Mouse (Mus musculus) CH12.LX (cell line): ENCODE results near the gene Retreg3.
"Not testable (repeated sequence)": the region's sequence is repeated elsewhere in the genome, so short reads cannot be mapped to it uniquely, and the experiment has no call there.

Experiments
- CHD2 ChIP-seq: IDR thresholded peaks from 2 replicates; pipeline ENCODE4 v1.6.1; 2011; ENCODE audit warnings: low read length, improper control_type of control experiment
- CTCF ChIP-seq, 2 experiments: IDR thresholded peaks in 1 of 2; conservative IDR thresholded peaks in 1 of 2; 2 replicates each; pipeline ENCODE4 v1.5.1; 2011 to 2012; ENCODE audit warnings: low read depth in 2 of 2, low read length in 2 of 2, improper control_type of control experiment in 1 of 2, inconsistent platforms in 1 of 2, mild to moderate bottlenecking in 1 of 2, moderate library complexity in 1 of 2
- EP300 ChIP-seq: IDR thresholded peaks from 2 replicates; pipeline ENCODE4 v1.6.1; 2011; ENCODE audit warnings: low read length, improper control_type of control experiment
- ETS1 ChIP-seq: conservative IDR thresholded peaks from 2 replicates; pipeline ENCODE4 v1.6.1; 2012; ENCODE audit warnings: low read depth, mild to moderate bottlenecking, inconsistent platforms, low read length, improper control_type of control experiment, moderate library complexity
- HCFC1 ChIP-seq: IDR thresholded peaks from 2 replicates; pipeline ENCODE4 v1.6.1; 2012; ENCODE audit warnings: low read depth, mild to moderate bottlenecking, inconsistent platforms, low read length, improper control_type of control experiment
- MAX ChIP-seq: IDR thresholded peaks from 2 replicates; pipeline ENCODE4 v1.6.1; 2011; ENCODE audit warnings: low read length, improper control_type of control experiment
- MEF2A ChIP-seq: IDR thresholded peaks from 2 replicates; pipeline ENCODE4 v1.6.1; 2014; ENCODE audit warnings: low read depth, mild to moderate bottlenecking, inconsistent platforms, low read length, improper control_type of control experiment, borderline replicate concordance
- POLR2A ChIP-seq: IDR thresholded peaks from 2 replicates; pipeline ENCODE4 v1.6.1; 2011; ENCODE audit warnings: low read depth, mild to moderate bottlenecking, improper control_type of control experiment, low read length
- RAD21 ChIP-seq: IDR thresholded peaks from 2 replicates; pipeline ENCODE4 v1.6.1; 2011; ENCODE audit warnings: low read depth, mild to moderate bottlenecking, low read length, improper control_type of control experiment, moderate library complexity
- SIN3A ChIP-seq: IDR thresholded peaks from 2 replicates; pipeline ENCODE4 v1.6.1; 2012; ENCODE audit warnings: low read length, improper control_type of control experiment, inconsistent platforms
- UBTF ChIP-seq: IDR thresholded peaks from 2 replicates; pipeline ENCODE4 v1.6.1; 2012; ENCODE audit warnings: low read depth, mild to moderate bottlenecking, inconsistent platforms, low read length, improper control_type of control experiment, moderate library complexity
- ZNF384 ChIP-seq: IDR thresholded peaks from 2 replicates; pipeline ENCODE4 v1.6.1; 2012; ENCODE audit warnings: low read depth, low read length, improper control_type of control experiment, inconsistent platforms

DNA sequence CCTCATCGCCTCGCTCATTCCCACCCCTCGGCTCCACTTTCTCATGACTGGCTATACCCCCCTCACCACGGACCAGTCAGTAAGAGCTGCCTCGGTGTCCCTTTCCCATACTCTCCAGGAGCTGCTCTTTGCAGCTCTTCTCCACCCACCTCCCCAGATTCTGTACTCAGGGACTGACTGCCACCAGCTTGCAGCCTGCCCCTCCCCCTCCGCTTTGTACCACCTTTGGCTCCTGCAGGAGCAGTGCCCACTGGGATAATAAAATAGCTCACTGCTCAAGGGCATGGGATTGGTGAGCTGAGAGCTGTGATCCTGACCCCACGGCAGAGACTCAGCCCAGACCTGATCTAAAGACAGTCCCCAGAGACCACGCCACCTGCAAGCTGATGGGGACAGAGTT is 4.8 kb upstream of the Retreg3 start:
- not testable (repeated sequence) for TF ChIP-seq POLR2A; EP300; CHD2; CTCF (conservative IDR thresholded peaks at IDR 0.05 in 1 of 2, IDR thresholded peaks at IDR 0.05 in 1 of 2; ENCODE audit: low read depth in 2 of 2, low read length in 2 of 2); ZNF384; RAD21; UBTF; SIN3A; MAX; ETS1; HCFC1; MEF2A
